Mouse (Mus musculus): ENCODE measurements around the gene Syne2. TPM values are rescaled to one million over a fixed set of nuclear protein-coding genes. Genes with fewer than 3 reads are reported as not detected.

The Syne2 gene
- total and polyA plus RNA-seq, 3 experiments = 3.9 to 7.5 (median 4.9) TPM

DNA sequence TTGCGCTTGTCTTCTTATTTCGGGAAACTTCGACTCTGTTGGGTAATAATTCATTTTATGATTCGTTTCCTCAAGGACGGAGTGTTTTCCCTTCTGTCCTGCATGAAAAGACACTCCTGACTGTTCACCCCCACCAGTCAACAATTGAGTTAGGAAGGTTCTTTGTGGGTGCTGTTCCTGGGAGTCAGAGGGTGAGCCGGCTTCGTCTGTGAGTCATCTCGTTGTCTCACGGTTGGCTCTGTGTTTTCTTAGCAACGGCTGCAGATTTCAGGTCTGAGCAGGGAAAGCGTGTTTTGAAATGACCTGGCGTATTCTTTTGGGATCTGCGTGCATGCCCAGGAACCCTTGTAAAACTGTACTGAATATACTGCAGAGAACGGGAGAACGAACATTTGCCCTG, 9.8 kb downstream of the Syne2 start:
- H3K4me3 ChIP-seq (replicated peaks in 1 of 3; ENCODE audit: low read depth in 2 of 3, low read length in 2 of 3, poor library complexity in 1 of 3) = no peak overlapping the region
- in situ Hi-C loops (cut with MboI; ENCODE audit: low pct_ligation_motif_present, low pct_unique_long_range_greater_than_20kb, low sequenced_read_pairs) (no loop called here), dilution Hi-C loops (cut with MboI; ENCODE audit: extremely low pct_ligation_motif_present, extremely low pct_unique_long_range_greater_than_20kb, low sequenced_read_pairs) (no loop called here)
- no peaks in the 10 kb centered on the region for H3K9me3 ChIP-seq (replicated peaks; ENCODE audit: low read length)
- H3K27me3 ChIP-seq (replicated peaks) = no peaks in the 10 kb centered on the region
- no peak overlapping the region for H3K4me2 ChIP-seq (ENCODE audit: insufficient read depth, low read depth, poor library complexity, severe bottlenecking)
- H3K27ac ChIP-seq (ENCODE audit: insufficient read depth, low read depth) = no peak overlapping the region
- TF ChIP-seq ELF1 (IDR thresholded peaks at IDR 0.05; ENCODE audit: low read depth, low read length) = no peak
- no peak for TF ChIP-seq HCFC1 (IDR thresholded peaks at IDR 0.05; ENCODE audit: low read depth, low read length)
- TF ChIP-seq MYC (IDR thresholded peaks at IDR 0.05; ENCODE audit: low read depth, low read length) = no peak
- no peak for TF ChIP-seq MAZ (IDR thresholded peaks at IDR 0.05; ENCODE audit: low read depth, low read length)
- no peak for TF ChIP-seq RCOR1 (conservative IDR thresholded peaks at IDR 0.05; ENCODE audit: low read depth, low read length)
- no peak for TF ChIP-seq NRF1 (IDR thresholded peaks at IDR 0.05; ENCODE audit: low read depth, low read length)
- TF ChIP-seq ZKSCAN1 (IDR thresholded peaks at IDR 0.05; ENCODE audit: borderline replicate concordance, low read depth, low read length) = no peak
- TF ChIP-seq GABPA (IDR thresholded peaks at IDR 0.05; ENCODE audit: insufficient replicate concordance, low read depth, low read length) = no peak
- TF ChIP-seq POLR2A (IDR thresholded peaks at IDR 0.05; ENCODE audit: low read depth, low read length) = no peak
- no peak for TF ChIP-seq E2F4 (IDR thresholded peaks at IDR 0.05; ENCODE audit: insufficient replicate concordance, low read depth, low read length)
- no peak for TF ChIP-seq TBP (conservative IDR thresholded peaks at IDR 0.05; ENCODE audit: low read depth, low read length)
- TF ChIP-seq ZC3H11A (IDR thresholded peaks at IDR 0.05; ENCODE audit: low read depth, low read length) = no peak
- TF ChIP-seq ZNF384 (IDR thresholded peaks at IDR 0.05; ENCODE audit: low read depth, low read length) = no peak
- no peak for TF ChIP-seq JUND (conservative IDR thresholded peaks at IDR 0.05; ENCODE audit: low read depth, low read length)
- no peak for TF ChIP-seq MEF2A (IDR thresholded peaks at IDR 0.05; ENCODE audit: borderline replicate concordance, low read depth, low read length)
- no peak for TF ChIP-seq JUN (IDR thresholded peaks at IDR 0.05; ENCODE audit: insufficient read depth, low read depth, low read length)
- no peak for TF ChIP-seq ETS1 (conservative IDR thresholded peaks at IDR 0.05; ENCODE audit: low read depth, low read length)
- no peak for TF ChIP-seq ZMIZ1 (IDR thresholded peaks at IDR 0.05; ENCODE audit: low read depth, low read length)
- TF ChIP-seq CHD2 (IDR thresholded peaks at IDR 0.05; ENCODE audit: low read length) = no peak
- H3K9ac ChIP-seq (ENCODE audit: insufficient read depth, low read depth) = no peak overlapping the region
- H3K79me2 ChIP-seq (replicated peaks; ENCODE audit: control insufficient read depth, extremely low read depth, insufficient read depth, poor library complexity, severe bottlenecking) = no peaks in the 10 kb centered on the region
- peaks cover 3% of the 10 kb centered on the region in 2 experiments for H3K4me1 ChIP-seq (ENCODE audit: control insufficient read depth in 1 of 2, insufficient read depth in 2 of 2)
- no peaks in the 10 kb centered on the region for H3K36me3 ChIP-seq (replicated peaks in 1 of 2; ENCODE audit: control insufficient read depth in 1 of 2, insufficient read depth in 1 of 2, low read length in 1 of 2)
- no peak for DNase-seq (ENCODE audit: extremely low read depth)

DNA sequence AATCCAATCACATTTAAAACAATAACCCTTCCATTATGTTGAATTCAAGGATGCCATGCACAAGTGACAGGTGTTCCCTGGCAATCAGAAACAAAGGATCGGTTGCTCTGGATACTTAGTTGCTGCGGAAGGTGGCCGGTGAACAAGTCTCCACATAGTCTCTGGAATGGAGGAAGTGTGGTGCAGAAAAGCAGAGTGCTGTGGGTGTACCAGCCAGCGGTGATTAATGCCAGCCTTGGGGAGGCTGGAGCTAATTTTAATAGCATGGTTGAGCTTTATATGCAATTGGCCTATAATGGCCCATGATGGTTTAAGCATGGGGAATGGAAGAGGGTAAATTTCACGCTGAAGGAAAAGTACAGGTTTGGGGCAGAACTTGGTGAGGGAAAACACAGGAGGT, 11.7 kb downstream of the Syne2 start:
- Histone ChIP-seq H3K79me2 (replicated peaks; ENCODE audit: control insufficient read depth, extremely low read depth, insufficient read depth, poor library complexity, severe bottlenecking) (no peaks in the 10 kb centered on the region), H3K9me3 (replicated peaks; ENCODE audit: low read length) (no peaks in the 10 kb centered on the region), H3K27me3 (replicated peaks) (no peaks in the 10 kb centered on the region), H3K36me3 (replicated peaks in 1 of 2; ENCODE audit: control insufficient read depth in 1 of 2, insufficient read depth in 1 of 2, low read length in 1 of 2) (no peaks in the 10 kb centered on the region), H3K4me3 (replicated peaks in 1 of 3; ENCODE audit: low read depth in 2 of 3, low read length in 2 of 3, poor library complexity in 1 of 3) (no peak overlapping the region), H3K9ac (ENCODE audit: insufficient read depth, low read depth) (no peak overlapping the region), H3K4me1 (ENCODE audit: control insufficient read depth in 1 of 2, insufficient read depth in 2 of 2) (peaks cover 12 to 21% of the 10 kb centered on the region in 2 experiments), H3K4me2 (ENCODE audit: insufficient read depth, low read depth, poor library complexity, severe bottlenecking) (no peak overlapping the region), H3K27ac (ENCODE audit: insufficient read depth, low read depth) (no peak overlapping the region)
- in situ Hi-C loops (cut with MboI; ENCODE audit: low pct_ligation_motif_present, low pct_unique_long_range_greater_than_20kb, low sequenced_read_pairs) (no loop called here), dilution Hi-C loops (cut with MboI; ENCODE audit: extremely low pct_ligation_motif_present, extremely low pct_unique_long_range_greater_than_20kb, low sequenced_read_pairs) (no loop called here)
- TF ChIP-seq ZMIZ1 (IDR thresholded peaks at IDR 0.05; ENCODE audit: low read depth, low read length) = no peak
- no peak for TF ChIP-seq POLR2AphosphoS2 (IDR thresholded peaks at IDR 0.05; ENCODE audit: low read depth, low read length)
- no peak for TF ChIP-seq MAFK (IDR thresholded peaks at IDR 0.05; ENCODE audit: insufficient replicate concordance, low read length)
- no peak for TF ChIP-seq PAX5 (IDR thresholded peaks at IDR 0.05; ENCODE audit: low read length)
- TF ChIP-seq BHLHE40 (IDR thresholded peaks at IDR 0.05; ENCODE audit: low read depth, low read length) = no peak
- TF ChIP-seq EP300 (IDR thresholded peaks at IDR 0.05; ENCODE audit: low read length) = no peak
- TF ChIP-seq IRF4 (IDR thresholded peaks at IDR 0.05; ENCODE audit: low read depth, low read length) = no peak
- no peak for TF ChIP-seq ZNF384 (IDR thresholded peaks at IDR 0.05; ENCODE audit: low read depth, low read length)
- no peak for TF ChIP-seq ELF1 (IDR thresholded peaks at IDR 0.05; ENCODE audit: low read depth, low read length)
- no peak for DNase-seq (ENCODE audit: extremely low read depth)

Measured in CH12.LX (cell line).